Mouse (Mus musculus) liver, adult 2 months (tissue): Measurements from ENCODE around the gene Lamp2.

Experiments used
- CTCF ChIP-seq: fragments of 200-500 bp; IDR thresholded peaks from 2 replicates; pipeline ENCODE4 v1.5.1; 2011; ENCODE audit warnings: low read depth, low read length, control low read depth
- POLR2A ChIP-seq: fragments of 200-500 bp; IDR thresholded peaks from 2 replicates; pipeline ENCODE4 v1.6.1; 2011; ENCODE audit warnings: low read length, control low read depth; ENCODE audit not compliant: insufficient read depth; ENCODE audit errors: extremely low read depth

DNA sequence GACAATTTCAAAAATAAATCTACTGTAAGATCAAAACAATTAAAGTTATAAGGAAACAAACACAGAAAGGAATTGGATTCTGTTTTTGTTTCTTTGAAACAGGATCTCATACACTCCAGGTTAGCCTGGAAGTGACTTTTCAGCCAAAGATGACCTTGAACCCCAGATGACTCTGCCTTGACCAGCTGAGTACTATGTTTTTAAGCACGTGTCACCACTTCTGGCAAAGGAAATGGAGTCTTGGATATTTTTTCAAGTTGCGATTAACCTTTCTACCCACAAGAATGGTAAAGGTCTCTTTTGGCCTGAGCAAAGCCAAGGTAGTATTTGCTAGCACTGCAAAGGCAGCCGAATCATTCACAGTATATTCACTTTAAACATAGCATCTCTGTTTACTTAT lies 33.2 kb downstream of the Lamp2 start:
- no peak for TF ChIP-seq CTCF
- TF ChIP-seq POLR2A = no peak
